Mouse (Mus musculus): ENCODE data around the gene Prrt2. TPM values are rescaled to one million over a fixed set of nuclear protein-coding genes. Genes with fewer than 3 reads are reported as not detected.

Prrt2 gene
- total RNA-seq, 1 experiment, result 0.36 TPM

DNA sequence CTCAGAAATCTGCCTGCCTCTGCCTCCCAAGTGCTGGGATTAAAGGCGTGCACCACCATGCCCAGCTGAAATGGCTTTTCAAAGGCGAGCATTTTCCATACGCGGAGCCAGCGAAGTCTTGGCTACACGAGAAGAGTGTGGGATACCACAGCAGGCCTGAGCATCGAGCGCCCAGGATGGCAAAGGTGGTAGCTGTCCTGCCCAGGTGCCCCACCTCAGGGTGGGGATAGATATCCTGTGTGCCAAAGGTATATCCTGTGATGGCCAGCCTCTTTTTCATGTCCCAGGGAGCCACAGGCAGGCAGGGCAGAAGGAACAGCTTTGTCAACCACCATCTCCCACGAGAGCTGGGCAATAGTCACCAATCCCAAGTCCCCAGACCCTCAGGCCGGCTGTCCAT, 8.2 kb downstream of the Prrt2 start:
- Histone ChIP-seq H3K9me3 (ENCODE audit: control insufficient read depth, insufficient read depth, low read depth, low read length) (no peaks in the 10 kb centered on the region), H3K4me3 (ENCODE audit: insufficient read depth in 1 of 2, low read depth in 1 of 2, low read length in 2 of 2, poor library complexity in 1 of 2, severe bottlenecking in 1 of 2) (no peak overlapping the region), H3K27ac (ENCODE audit: insufficient read depth, low read depth, low read length, poor library complexity, severe bottlenecking) (no peak overlapping the region), H3K4me1 (ENCODE audit: control insufficient read depth in 2 of 2, insufficient read depth in 2 of 2, low read length in 2 of 2, poor library complexity in 1 of 2) (peaks cover 2 to 18% of the 10 kb centered on the region in 2 experiments; a peak in 3 of 4 replicates), H3K9ac (ENCODE audit: insufficient read depth, low read depth, low read length, poor library complexity, severe bottlenecking) (no peak overlapping the region), H3K36me3 (ENCODE audit: control insufficient read depth, insufficient read depth, low read length, poor library complexity, severe bottlenecking) (peaks cover 12% of the 10 kb centered on the region)
- in situ Hi-C loops (cut with MboI; ENCODE audit: low sequenced_read_pairs in 2 of 2, unreplicated experiment in 2 of 2), result no loop called here
- DNase-seq (ENCODE audit: low read depth, low spot score), result no peak
- TF ChIP-seq HCFC1 (IDR thresholded peaks at IDR 0.05; ENCODE audit: borderline replicate concordance, insufficient read depth, low read length) (no peak), ZNF384 (IDR thresholded peaks at IDR 0.05; ENCODE audit: low read depth, low read length) (no peak), ZC3H11A (IDR thresholded peaks at IDR 0.05; ENCODE audit: borderline replicate concordance, low read depth, low read length) (no peak), MAFK (IDR thresholded peaks at IDR 0.05; ENCODE audit: insufficient read depth, low read depth, low read length) (no peak), CHD2 (IDR thresholded peaks at IDR 0.05; ENCODE audit: low read depth, low read length) (no peak)

DNA sequence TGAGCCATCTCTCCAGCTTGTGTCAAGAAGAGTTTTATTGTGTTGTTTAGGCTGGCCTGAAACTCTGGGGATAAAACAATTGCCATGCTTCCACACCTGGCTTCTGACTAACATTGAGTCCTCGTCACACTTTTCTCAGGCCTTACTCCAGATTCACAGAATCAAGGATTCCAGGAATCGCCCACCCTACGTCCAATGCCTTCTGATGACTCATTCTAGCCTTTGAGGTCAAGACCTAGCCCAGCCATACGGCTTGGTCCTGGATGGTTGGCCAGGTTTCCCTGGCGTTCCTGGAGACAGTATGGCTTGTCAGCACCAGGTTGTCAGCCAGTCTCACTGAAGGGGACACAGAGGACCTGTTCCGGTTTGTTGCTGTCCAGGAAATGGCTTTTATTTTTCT, 8.6 kb downstream of the Prrt2 start:
- Histone ChIP-seq H3K9ac (ENCODE audit: insufficient read depth, low read depth, low read length, poor library complexity, severe bottlenecking) (no peak overlapping the region), H3K36me3 (ENCODE audit: control insufficient read depth, insufficient read depth, low read length, poor library complexity, severe bottlenecking) (peaks cover 12% of the 10 kb centered on the region), H3K4me3 (ENCODE audit: insufficient read depth in 1 of 2, low read depth in 1 of 2, low read length in 2 of 2, poor library complexity in 1 of 2, severe bottlenecking in 1 of 2) (no peak overlapping the region), H3K9me3 (ENCODE audit: control insufficient read depth, insufficient read depth, low read depth, low read length) (no peaks in the 10 kb centered on the region), H3K27ac (ENCODE audit: insufficient read depth, low read depth, low read length, poor library complexity, severe bottlenecking) (no peak overlapping the region), H3K4me1 (ENCODE audit: control insufficient read depth in 2 of 2, insufficient read depth in 2 of 2, low read length in 2 of 2, poor library complexity in 1 of 2) (peaks cover 2 to 21% of the 10 kb centered on the region in 2 experiments; a peak in 3 of 4 replicates)
- TF ChIP-seq ZC3H11A (IDR thresholded peaks at IDR 0.05; ENCODE audit: borderline replicate concordance, low read depth, low read length) (no peak), CHD2 (IDR thresholded peaks at IDR 0.05; ENCODE audit: low read depth, low read length) (no peak), HCFC1 (IDR thresholded peaks at IDR 0.05; ENCODE audit: borderline replicate concordance, insufficient read depth, low read length) (no peak), ZNF384 (IDR thresholded peaks at IDR 0.05; ENCODE audit: low read depth, low read length) (no peak), MAFK (IDR thresholded peaks at IDR 0.05; ENCODE audit: insufficient read depth, low read depth, low read length) (no peak)
- DNase-seq (ENCODE audit: low read depth, low spot score), result no peak
- in situ Hi-C loops (cut with MboI; ENCODE audit: low sequenced_read_pairs in 2 of 2, unreplicated experiment in 2 of 2), result no loop called here

DNA sequence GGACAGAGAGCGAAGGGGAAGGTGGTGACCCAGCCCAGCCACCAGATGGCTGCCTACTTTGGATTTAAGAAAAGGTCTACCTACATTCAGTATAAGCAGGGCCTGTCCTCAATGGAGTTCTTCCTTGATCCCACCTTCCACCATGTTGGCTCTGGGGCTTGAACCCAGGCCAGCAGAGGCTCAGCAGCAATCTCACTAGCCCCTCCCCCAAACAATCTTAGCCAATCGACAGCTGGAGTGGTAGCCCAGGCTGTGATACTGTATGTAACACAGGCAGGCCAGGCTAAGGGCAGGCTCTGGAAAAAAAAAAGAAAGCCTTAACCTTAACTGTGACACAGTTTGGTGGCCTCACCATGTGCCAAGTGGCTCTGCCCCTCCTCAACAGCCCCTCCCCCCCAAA, 9.3 kb downstream of the Prrt2 start:
- Histone ChIP-seq H3K9ac (ENCODE audit: insufficient read depth, low read depth, low read length, poor library complexity, severe bottlenecking) (no peak overlapping the region), H3K4me1 (ENCODE audit: control insufficient read depth in 2 of 2, insufficient read depth in 2 of 2, low read length in 2 of 2, poor library complexity in 1 of 2) (peaks cover 2 to 23% of the 10 kb centered on the region in 2 experiments; a peak in 3 of 4 replicates), H3K36me3 (ENCODE audit: control insufficient read depth, insufficient read depth, low read length, poor library complexity, severe bottlenecking) (peaks cover 12% of the 10 kb centered on the region), H3K4me3 (ENCODE audit: insufficient read depth in 1 of 2, low read depth in 1 of 2, low read length in 2 of 2, poor library complexity in 1 of 2, severe bottlenecking in 1 of 2) (no peak overlapping the region), H3K27ac (ENCODE audit: insufficient read depth, low read depth, low read length, poor library complexity, severe bottlenecking) (no peak overlapping the region), H3K9me3 (ENCODE audit: control insufficient read depth, insufficient read depth, low read depth, low read length) (no peaks in the 10 kb centered on the region)
- in situ Hi-C loops (cut with MboI; ENCODE audit: low sequenced_read_pairs in 2 of 2, unreplicated experiment in 2 of 2), result no loop called here
- no peak for DNase-seq (ENCODE audit: low read depth, low spot score)
- no peak for TF ChIP-seq HCFC1 (IDR thresholded peaks at IDR 0.05; ENCODE audit: borderline replicate concordance, insufficient read depth, low read length)
- TF ChIP-seq CHD2 (IDR thresholded peaks at IDR 0.05; ENCODE audit: low read depth, low read length), result no peak
- no peak for TF ChIP-seq ZC3H11A (IDR thresholded peaks at IDR 0.05; ENCODE audit: borderline replicate concordance, low read depth, low read length)
- no peak for TF ChIP-seq ZNF384 (IDR thresholded peaks at IDR 0.05; ENCODE audit: low read depth, low read length)
- TF ChIP-seq MAFK (IDR thresholded peaks at IDR 0.05; ENCODE audit: insufficient read depth, low read depth, low read length), result no peak

DNA sequence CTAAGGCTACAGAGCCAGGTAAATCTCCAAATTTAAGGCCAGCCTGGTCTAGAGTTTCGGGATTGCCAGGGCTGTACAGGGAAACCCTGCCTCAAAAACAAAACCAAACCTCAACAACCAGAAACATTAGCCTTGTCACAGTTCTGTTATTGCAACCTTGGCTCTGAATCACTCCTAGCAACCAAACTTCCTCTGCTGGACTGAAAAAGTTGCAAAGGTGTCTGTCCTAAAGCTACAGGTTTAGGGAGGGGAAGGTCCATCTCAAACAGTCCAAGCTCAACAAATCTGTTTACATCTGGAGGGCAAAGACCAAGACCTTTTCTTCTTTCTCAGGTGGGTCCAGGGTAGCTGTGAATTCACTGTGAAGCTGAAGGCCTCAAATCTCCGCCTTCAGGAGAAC, 10.0 kb downstream of the Prrt2 start:
- Histone ChIP-seq H3K9me3 (ENCODE audit: control insufficient read depth, insufficient read depth, low read depth, low read length) (no peaks in the 10 kb centered on the region), H3K4me3 (ENCODE audit: insufficient read depth in 1 of 2, low read depth in 1 of 2, low read length in 2 of 2, poor library complexity in 1 of 2, severe bottlenecking in 1 of 2) (no peak overlapping the region), H3K36me3 (ENCODE audit: control insufficient read depth, insufficient read depth, low read length, poor library complexity, severe bottlenecking) (peaks cover 12% of the 10 kb centered on the region), H3K9ac (ENCODE audit: insufficient read depth, low read depth, low read length, poor library complexity, severe bottlenecking) (no peak overlapping the region), H3K4me1 (ENCODE audit: control insufficient read depth in 2 of 2, insufficient read depth in 2 of 2, low read length in 2 of 2, poor library complexity in 1 of 2) (peaks cover 2 to 23% of the 10 kb centered on the region in 2 experiments; a peak in 3 of 4 replicates), H3K27ac (ENCODE audit: insufficient read depth, low read depth, low read length, poor library complexity, severe bottlenecking) (no peak overlapping the region)
- in situ Hi-C loops (cut with MboI; ENCODE audit: low sequenced_read_pairs in 2 of 2, unreplicated experiment in 2 of 2), result no loop called here
- no peak for TF ChIP-seq HCFC1 (IDR thresholded peaks at IDR 0.05; ENCODE audit: borderline replicate concordance, insufficient read depth, low read length)
- TF ChIP-seq ZC3H11A (IDR thresholded peaks at IDR 0.05; ENCODE audit: borderline replicate concordance, low read depth, low read length), result no peak
- TF ChIP-seq ZNF384 (IDR thresholded peaks at IDR 0.05; ENCODE audit: low read depth, low read length), result no peak
- no peak for TF ChIP-seq MAFK (IDR thresholded peaks at IDR 0.05; ENCODE audit: insufficient read depth, low read depth, low read length)
- no peak for TF ChIP-seq CHD2 (IDR thresholded peaks at IDR 0.05; ENCODE audit: low read depth, low read length)
- DNase-seq (ENCODE audit: low read depth, low spot score), result no peak

Data from ES-E14 (cell line).